Mouse (Mus musculus): ENCODE results near the gene 1110002E22Rik. TPM values are rescaled to one million over a fixed set of nuclear protein-coding genes. Genes with fewer than 3 reads are reported as not detected.

The 1110002E22Rik gene
- total and polyA plus RNA-seq, 2 experiments from 2014 or later, result 0.07 to 0.19 TPM

- no peaks in the 10 kb centered on the region for H3K9me3 ChIP-seq (ENCODE audit: low read length)
- no peaks in the 10 kb centered on the region for H3K36me3 ChIP-seq (ENCODE audit: insufficient read depth)
- ATAC-seq, result no peak
- WGBS, result 90% methylated on average over 11 of the region's 11 CpGs
- H3K27me3 ChIP-seq (ENCODE audit: insufficient read depth, low read length), result no peaks in the 10 kb centered on the region
- no peaks in the 10 kb centered on the region for H3K4me1 ChIP-seq (ENCODE audit: insufficient read depth)
- no peak overlapping the region for H3K9ac ChIP-seq
- DNase-seq, result no peak
- TF ChIP-seq CTCF (IDR thresholded peaks at IDR 0.05; ENCODE audit: low read depth), result no peak
- no peak overlapping the region for H3K27ac ChIP-seq (ENCODE audit: low read depth, low read length)
- no peak overlapping the region for H3K4me2 ChIP-seq (ENCODE audit: low read depth)
- no peak overlapping the region for H3K4me3 ChIP-seq (ENCODE audit: low read depth, low read length)
Observed at GRCm38 (mm10) chr3:138050772-138051171, 14.1 kb upstream of the 1110002E22Rik start.

GRCm38 (mm10) chr3:138051431-138051830 is 13.4 kb upstream of the 1110002E22Rik start:
- Histone ChIP-seq H3K4me1 (ENCODE audit: insufficient read depth) (no peaks in the 10 kb centered on the region), H3K27ac (ENCODE audit: low read depth, low read length) (no peak overlapping the region), H3K4me3 (ENCODE audit: low read depth, low read length) (no peak overlapping the region), H3K4me2 (ENCODE audit: low read depth) (no peak overlapping the region), H3K36me3 (ENCODE audit: insufficient read depth) (no peaks in the 10 kb centered on the region), H3K9ac (no peak overlapping the region), H3K27me3 (ENCODE audit: insufficient read depth, low read length) (no peaks in the 10 kb centered on the region), H3K9me3 (ENCODE audit: low read length) (no peaks in the 10 kb centered on the region)
- 68% methylated on average over 3 of the region's 3 CpGs for WGBS
- TF ChIP-seq CTCF (IDR thresholded peaks at IDR 0.05; ENCODE audit: low read depth), result no peak
- DNase-seq (no peak), ATAC-seq (no peak)

GRCm38 (mm10) chr3:138053969-138054368 is 10.9 kb upstream of the 1110002E22Rik start:
- H3K27ac ChIP-seq (ENCODE audit: low read depth, low read length), result no peak overlapping the region
- H3K4me1 ChIP-seq (ENCODE audit: insufficient read depth), result no peaks in the 10 kb centered on the region
- 50% methylated on average over 4 of the region's 4 CpGs for WGBS
- H3K9me3 ChIP-seq (ENCODE audit: low read length), result no peaks in the 10 kb centered on the region
- no peak for TF ChIP-seq CTCF (IDR thresholded peaks at IDR 0.05; ENCODE audit: low read depth)
- H3K4me3 ChIP-seq (ENCODE audit: low read depth, low read length), result no peak overlapping the region
- H3K36me3 ChIP-seq (ENCODE audit: insufficient read depth), result no peaks in the 10 kb centered on the region
- H3K4me2 ChIP-seq (ENCODE audit: low read depth), result no peak overlapping the region
- no peaks in the 10 kb centered on the region for H3K27me3 ChIP-seq (ENCODE audit: insufficient read depth, low read length)
- DNase-seq (no peak), ATAC-seq (no peak)
- no peak overlapping the region for H3K9ac ChIP-seq

- 70% methylated on average over 7 of the region's 7 CpGs for WGBS
- no peak overlapping the region for H3K4me3 ChIP-seq (ENCODE audit: low read depth, low read length)
- no peaks in the 10 kb centered on the region for H3K36me3 ChIP-seq (ENCODE audit: insufficient read depth)
- ATAC-seq (no peak), DNase-seq (no peak)
- no peaks in the 10 kb centered on the region for H3K27me3 ChIP-seq (ENCODE audit: insufficient read depth, low read length)
- TF ChIP-seq CTCF (IDR thresholded peaks at IDR 0.05; ENCODE audit: low read depth), result no peak
- no peaks in the 10 kb centered on the region for H3K9me3 ChIP-seq (ENCODE audit: low read length)
- H3K9ac ChIP-seq, result no peak overlapping the region
- H3K27ac ChIP-seq (ENCODE audit: low read depth, low read length), result no peak overlapping the region
- H3K4me2 ChIP-seq (ENCODE audit: low read depth), result no peak overlapping the region
- H3K4me1 ChIP-seq (ENCODE audit: insufficient read depth), result no peaks in the 10 kb centered on the region
Observed at GRCm38 (mm10) chr3:138056976-138057375, 7.9 kb upstream of the 1110002E22Rik start.

GRCm38 (mm10) chr3:138058226-138058625 is 6.6 kb upstream of the 1110002E22Rik start:
- DNase-seq, result no peak
- WGBS, result 40% methylated on average over 4 of the region's 4 CpGs
- H3K9me3 ChIP-seq (ENCODE audit: low read length), result no peaks in the 10 kb centered on the region

GRCm38 (mm10) chr3:138060429-138060828 is 4.4 kb upstream of the 1110002E22Rik start:
- H3K9me3 ChIP-seq (ENCODE audit: low read length), result no peaks in the 10 kb centered on the region

More at GRCm38 (mm10) chr3:138058226-138058625, 6.6 kb upstream of the 1110002E22Rik start:
- no peak overlapping the region for H3K4me3 ChIP-seq (ENCODE audit: low read depth, low read length)
- H3K4me2 ChIP-seq (ENCODE audit: low read depth), result no peak overlapping the region
- TF ChIP-seq CTCF (IDR thresholded peaks at IDR 0.05; ENCODE audit: low read depth), result no peak
- H3K27me3 ChIP-seq (ENCODE audit: insufficient read depth, low read length), result no peaks in the 10 kb centered on the region
- no peak overlapping the region for H3K9ac ChIP-seq
- no peak overlapping the region for H3K27ac ChIP-seq (ENCODE audit: low read depth, low read length)
- no peaks in the 10 kb centered on the region for H3K4me1 ChIP-seq (ENCODE audit: insufficient read depth)
- no peaks in the 10 kb centered on the region for H3K36me3 ChIP-seq (ENCODE audit: insufficient read depth)
- no peak for ATAC-seq

GRCm38 (mm10) chr3:138061205-138061911 is 3.5 kb upstream of the 1110002E22Rik start:
- Histone ChIP-seq H3K4me2 (ENCODE audit: low read depth) (no peak overlapping the region), H3K4me3 (ENCODE audit: low read depth, low read length) (no peak overlapping the region), H3K27me3 (ENCODE audit: insufficient read depth, low read length) (no peaks in the 10 kb centered on the region), H3K36me3 (ENCODE audit: insufficient read depth) (no peaks in the 10 kb centered on the region), H3K27ac (ENCODE audit: low read depth, low read length) (no peak overlapping the region), H3K9me3 (ENCODE audit: low read length) (no peaks in the 10 kb centered on the region), H3K4me1 (ENCODE audit: insufficient read depth) (peaks cover 9% of the 10 kb centered on the region), H3K9ac (no peak overlapping the region)
- no peak for ATAC-seq
- no peak for DNase-seq
- WGBS, result 90% methylated on average over 9 of the region's 9 CpGs
- TF ChIP-seq CTCF (IDR thresholded peaks at IDR 0.05; ENCODE audit: low read depth), result no peak

More at GRCm38 (mm10) chr3:138060429-138060828, 4.4 kb upstream of the 1110002E22Rik start:
- H3K4me3 ChIP-seq (ENCODE audit: low read depth, low read length), result no peak overlapping the region
- DNase-seq, result no peak
- H3K36me3 ChIP-seq (ENCODE audit: insufficient read depth), result no peaks in the 10 kb centered on the region
- no peak overlapping the region for H3K27ac ChIP-seq (ENCODE audit: low read depth, low read length)
- WGBS, result 87% methylated on average over 7 of the region's 7 CpGs
- H3K27me3 ChIP-seq (ENCODE audit: insufficient read depth, low read length), result no peaks in the 10 kb centered on the region
- H3K9ac ChIP-seq, result no peak overlapping the region
- peaks cover 5% of the 10 kb centered on the region; the same call in 1 of the 2 replicates for H3K4me1 ChIP-seq (ENCODE audit: insufficient read depth)
- H3K4me2 ChIP-seq (ENCODE audit: low read depth), result no peak overlapping the region
- no peak for TF ChIP-seq CTCF (IDR thresholded peaks at IDR 0.05; ENCODE audit: low read depth)
- no peak for ATAC-seq
